Mouse (Mus musculus) hindbrain, embryonic 16.5 days (tissue): ENCODE measurements around the gene Prim1. TPM values are rescaled to one million over a fixed set of nuclear protein-coding genes. Genes with fewer than 3 reads are reported as not detected.
A peak's percentile ranks its signal among the peaks of the same experiment; 100 is the strongest.
"Not testable (repeated sequence)": the region's sequence is repeated elsewhere in the genome, so short reads cannot be mapped to it uniquely, and the experiment has no call there.

Experiments
- ATAC-seq: fragments of 200-750 bp; cut with Nextera tagmentation; 2 replicates; pipeline ENCODE4 v1.8.0; 2017; ENCODE audit warnings: moderate TSS enrichment, moderate library complexity
- H3K27ac ChIP-seq: fragments of 300-500 bp; sonication (generic); 2 replicates; pipeline ENCODE4 v1.5.1; 2014; ENCODE audit warnings: low read depth, mild to moderate bottlenecking, control low read depth, low read length, moderate library complexity
- H3K27me3 ChIP-seq: fragments of 300-500 bp; sonication (generic); replicated peaks from 2 replicates; pipeline ENCODE4 v1.6.1; 2014; ENCODE audit warnings: low read length; ENCODE audit not compliant: control insufficient read depth, insufficient read depth
- H3K36me3 ChIP-seq: fragments of 300-500 bp; sonication (generic); 2 replicates; pipeline ENCODE4 v1.6.1; 2014; ENCODE audit warnings: mild to moderate bottlenecking, low read length, moderate library complexity, mixed read lengths; ENCODE audit not compliant: control insufficient read depth, insufficient read depth
- H3K4me1 ChIP-seq: fragments of 300-500 bp; sonication (generic); 2 replicates; pipeline ENCODE4 v1.6.1; 2014; ENCODE audit warnings: low read depth, low read length; ENCODE audit not compliant: control insufficient read depth, insufficient read depth
- H3K4me2 ChIP-seq: fragments of 300-500 bp; sonication (generic); 2 replicates; pipeline ENCODE4 v1.6.1; 2014; ENCODE audit warnings: mild to moderate bottlenecking, low read length, control low read depth, moderate library complexity
- H3K4me3 ChIP-seq: fragments of 300-500 bp; sonication (generic); 2 replicates; pipeline ENCODE4 v1.5.1; 2014; ENCODE audit warnings: mild to moderate bottlenecking, low read length, control low read depth, moderate library complexity
- H3K9ac ChIP-seq: fragments of 300-500 bp; sonication (generic); 2 replicates; pipeline ENCODE4 v1.6.1; 2014; ENCODE audit warnings: low read depth, mild to moderate bottlenecking, control low read depth, low read length, moderate library complexity
- H3K9me3 ChIP-seq: fragments of 300-500 bp; sonication (generic); 2 replicates; pipeline ENCODE4 v1.6.1; 2014; ENCODE audit warnings: mild to moderate bottlenecking, low read length, moderate library complexity; ENCODE audit not compliant: control insufficient read depth
- WGBS: fragments of 180-500 bp; shearing (Covaris S2); extraction: QIAGEN DNeasy Blood & Tissue Kit; methylation state at CpG from one replicate; pipeline ENCODE4 v1.1.7; 2014; 5-methylcytosine and 5-hydroxymethylcytosine counted together
- polyA plus RNA-seq: library from polyadenylated mRNA; unstranded; fragments of >200 nt; fragmentation: Nextera tagmentation; extraction: Ambion mirVana; gene quantifications from 2 replicates; pipeline ENCODE4 v1.2.1, GENCODE M21; 2015

Gene Prim1
- polyA plus RNA-seq, 1 experiment from 2014 or later: 37.2 TPM

DNA sequence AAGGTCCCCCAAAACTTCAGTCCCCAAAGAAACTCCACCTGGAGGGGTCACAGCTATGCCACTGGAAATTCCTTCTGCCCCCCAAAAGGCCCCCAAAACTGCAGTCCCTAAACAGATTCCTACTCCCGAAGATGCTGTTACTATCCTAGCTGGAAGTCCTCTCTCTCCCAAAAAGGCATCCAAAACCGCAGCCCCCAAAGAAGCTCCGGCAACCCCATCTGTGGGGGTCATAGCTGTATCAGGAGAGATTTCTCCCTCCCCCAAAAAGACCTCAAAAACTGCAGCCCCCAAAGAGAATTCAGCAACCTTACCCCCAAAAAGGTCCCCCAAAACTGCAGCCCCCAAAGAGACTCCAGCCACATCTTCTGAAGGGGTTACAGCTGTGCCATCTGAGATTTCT is 27.5 kb downstream of the Prim1 start:
- 100% methylated on average over 3 of the region's 3 CpGs for WGBS
- H3K9me3 ChIP-seq: no peaks in the 10 kb centered on the region
- no peak overlapping the region for H3K4me2 ChIP-seq
- peaks cover 49% of the 10 kb centered on the region for H3K36me3 ChIP-seq
- no peaks in the 10 kb centered on the region for H3K27me3 ChIP-seq
- H3K27ac ChIP-seq: no peak overlapping the region
- ATAC-seq: no peak
- peaks cover 10% of the 10 kb centered on the region for H3K4me1 ChIP-seq
- no peak overlapping the region for H3K4me3 ChIP-seq
- no peak overlapping the region for H3K9ac ChIP-seq

DNA sequence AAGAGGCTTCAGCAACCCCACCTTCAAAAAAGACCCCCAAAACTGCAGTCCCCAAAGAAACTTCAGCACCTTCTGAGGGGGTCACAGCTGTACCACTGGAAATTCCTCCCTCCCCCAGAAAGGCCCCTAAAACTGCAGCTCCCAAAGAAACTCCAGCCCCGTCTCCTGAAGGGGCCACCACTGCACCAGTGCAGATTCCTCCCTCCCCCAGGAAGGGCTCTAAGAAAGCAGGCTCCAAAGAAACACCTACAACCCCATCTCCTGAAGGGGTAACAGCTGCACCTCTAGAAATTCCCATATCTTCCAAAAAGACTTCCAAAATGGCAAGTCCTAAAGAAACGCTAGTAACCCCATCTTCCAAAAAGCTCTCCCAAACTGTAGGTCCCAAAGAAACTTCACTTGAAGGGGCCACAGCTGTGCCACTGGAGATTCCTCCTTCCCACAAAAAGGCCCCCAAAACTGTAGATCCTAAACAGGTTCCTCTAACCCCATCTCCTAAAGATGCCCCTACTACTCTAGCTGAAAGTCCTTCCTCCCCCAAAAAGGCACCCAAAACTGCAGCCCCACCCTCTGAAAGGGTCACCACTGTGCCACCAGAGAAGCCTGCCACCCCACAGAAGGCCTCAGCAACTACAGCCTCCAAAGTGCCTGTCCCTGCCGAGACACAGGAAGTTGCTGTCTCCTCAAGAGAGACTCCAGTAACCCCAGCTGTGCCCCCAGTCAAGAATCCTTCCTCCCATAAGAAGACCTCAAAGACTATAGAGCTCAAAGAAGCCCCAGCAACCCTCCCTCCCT is 28.3 kb downstream of the Prim1 start:
- Histone ChIP-seq H3K9ac (no peak overlapping the region), H3K4me2 (no peak overlapping the region), H3K4me3 (no peak overlapping the region), H3K36me3 (peaks cover 56% of the 10 kb centered on the region), H3K27me3 (no peaks in the 10 kb centered on the region), H3K9me3 (no peaks in the 10 kb centered on the region), H3K4me1 (peaks cover 4% of the 10 kb centered on the region), H3K27ac (no peak overlapping the region)
- WGBS: 75% methylated on average over 3 of the region's 3 CpGs
- no peak for ATAC-seq

- Histone ChIP-seq H3K27ac (no peak overlapping the region), H3K27me3 (no peaks in the 10 kb centered on the region), H3K9me3 (no peaks in the 10 kb centered on the region), H3K4me2 (no peak overlapping the region), H3K9ac (no peak overlapping the region), H3K4me1 (no peaks in the 10 kb centered on the region), H3K4me3 (no peak overlapping the region), H3K36me3 (peaks cover 50% of the 10 kb centered on the region)
- WGBS: 97% methylated on average over 8 of the region's 8 CpGs
- ATAC-seq: no peak
These were observed 33.2 kb downstream of the Prim1 start for GRCm38 (mm10) chr10:128048157-128048556.

DNA sequence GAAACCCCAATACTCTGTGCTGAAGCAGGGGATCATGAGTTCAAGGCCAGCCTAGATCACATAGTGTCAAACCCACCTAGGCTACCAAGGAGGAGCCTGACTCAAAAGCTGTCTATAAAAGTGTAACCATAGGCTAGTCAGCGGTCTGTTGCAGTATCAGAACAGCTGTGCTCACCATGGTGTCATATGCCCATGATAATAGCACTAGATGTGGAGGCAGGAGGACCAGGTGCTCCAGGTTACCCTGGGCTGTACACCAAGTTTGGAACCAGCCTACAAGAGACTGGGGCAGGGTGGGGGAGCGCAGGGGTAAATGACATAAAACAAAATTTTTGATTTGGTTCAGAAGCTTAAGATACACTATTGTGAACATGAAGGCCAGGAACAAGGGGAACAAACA is 34.8 kb downstream of the Prim1 start:
- ATAC-seq: 0 out of 2 replicates have a peak, but pooled peaks have one; percentile 24
- no peaks in the 10 kb centered on the region for H3K9me3 ChIP-seq

DNA sequence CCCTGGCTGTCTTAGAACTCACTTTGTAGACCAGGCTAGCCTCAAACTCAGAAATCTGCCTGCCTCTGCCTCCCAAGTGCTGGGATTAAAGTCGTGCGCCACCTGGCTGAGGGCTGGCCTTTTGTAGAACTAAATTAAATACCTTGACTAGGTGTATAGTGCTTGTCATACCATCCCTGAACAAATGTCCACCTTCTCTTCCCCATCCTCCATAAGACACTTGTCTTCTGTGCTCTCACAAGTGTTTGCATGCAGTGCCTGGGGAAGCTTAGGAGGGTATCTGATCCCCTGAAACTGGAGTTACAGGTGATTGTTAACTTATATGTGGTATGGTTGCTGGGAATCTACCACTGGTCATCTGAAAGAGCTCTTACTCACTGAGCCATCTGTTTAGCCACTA is 35.4 kb downstream of the Prim1 start:
- WGBS: 90% methylated on average over 2 of the region's 2 CpGs
- H3K9me3 ChIP-seq: no peaks in the 10 kb centered on the region
- H3K27ac ChIP-seq: no peak overlapping the region
- no peak overlapping the region for H3K4me2 ChIP-seq
- H3K36me3 ChIP-seq: peaks cover 42% of the 10 kb centered on the region
- no peaks in the 10 kb centered on the region for H3K4me1 ChIP-seq
- no peaks in the 10 kb centered on the region for H3K27me3 ChIP-seq
- H3K4me3 ChIP-seq: no peak overlapping the region
- H3K9ac ChIP-seq: no peak overlapping the region
- no peak for ATAC-seq

More for the DNA sequence above, 34.8 kb downstream of the Prim1 start:
- Histone ChIP-seq H3K27ac (no peak overlapping the region), H3K9ac (no peak overlapping the region), H3K36me3 (peaks cover 45% of the 10 kb centered on the region), H3K27me3 (no peaks in the 10 kb centered on the region), H3K4me3 (no peak overlapping the region), H3K4me1 (no peaks in the 10 kb centered on the region), H3K4me2 (no peak overlapping the region)
- 94% methylated on average over 2 of the region's 2 CpGs for WGBS

- 97% methylated on average over 5 of the region's 5 CpGs for WGBS
- Histone ChIP-seq H3K27ac (no peak overlapping the region), H3K36me3 (peaks cover 31% of the 10 kb centered on the region), H3K27me3 (no peaks in the 10 kb centered on the region), H3K4me3 (no peak overlapping the region), H3K9ac (no peak overlapping the region), H3K9me3 (no peaks in the 10 kb centered on the region), H3K4me2 (no peak overlapping the region), H3K4me1 (no peaks in the 10 kb centered on the region)
- ATAC-seq: no peak
These were observed 36.6 kb downstream of the Prim1 start for GRCm38 (mm10) chr10:128051589-128051988.

- WGBS: 83% methylated on average over 1 of the region's 2 CpGs
- H3K4me2 ChIP-seq, H3K4me3 ChIP-seq, H3K9me3 ChIP-seq, H3K9ac ChIP-seq, ATAC-seq, H3K27me3 ChIP-seq, H3K27ac ChIP-seq, H3K4me1 ChIP-seq: not testable (repeated sequence)
- H3K36me3 ChIP-seq: peaks cover 27% of the 10 kb centered on the region
These were observed 37.2 kb downstream of the Prim1 start for GRCm38 (mm10) chr10:128052136-128052535.

DNA sequence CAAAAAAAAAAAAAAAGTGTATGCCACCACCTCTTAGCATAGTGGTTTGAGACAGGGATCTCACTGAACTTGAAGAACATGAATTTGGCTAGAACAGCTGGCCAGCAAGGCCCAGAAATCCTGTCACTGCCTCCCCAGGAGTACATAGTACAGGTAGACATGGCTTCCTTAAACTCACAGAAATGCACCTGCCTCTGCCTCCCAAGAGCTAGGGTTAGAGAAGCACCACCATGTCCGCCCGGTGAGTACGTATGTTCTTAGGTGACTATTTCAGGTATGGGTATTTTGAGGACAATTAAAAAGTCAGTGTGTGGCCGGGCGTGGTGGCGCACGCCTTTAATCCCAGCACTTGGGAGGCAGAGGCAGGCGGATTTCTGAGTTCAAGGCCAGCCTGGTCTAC is 38.0 kb downstream of the Prim1 start:
- H3K9me3 ChIP-seq: no peaks in the 10 kb centered on the region
- ATAC-seq: no peak
- no peak overlapping the region for H3K27ac ChIP-seq
- H3K4me1 ChIP-seq: peaks cover 5% of the 10 kb centered on the region
- WGBS: 95% methylated on average over 8 of the region's 8 CpGs
- H3K9ac ChIP-seq: no peak overlapping the region
- no peak overlapping the region for H3K4me2 ChIP-seq
- peaks cover 19% of the 10 kb centered on the region for H3K36me3 ChIP-seq
- no peak overlapping the region for H3K4me3 ChIP-seq
- H3K27me3 ChIP-seq: no peaks in the 10 kb centered on the region

- Histone ChIP-seq H3K27ac (peak overlapping the region; percentile 98), H3K4me3 (peak overlapping the region; percentile 87), H3K36me3 (no peaks in the 10 kb centered on the region), H3K4me2 (peak overlapping the region; percentile 77), H3K9ac (peak overlapping the region; percentile 83), H3K4me1 (peaks cover 21% of the 10 kb centered on the region), H3K9me3 (no peaks in the 10 kb centered on the region), H3K27me3 (no peaks in the 10 kb centered on the region)
- WGBS: 0% methylated on average over 18 of the region's 18 CpGs
- peak; percentile 1; the same call in 1 of the 2 replicates for ATAC-seq
These were observed 43.2 kb downstream of the Prim1 start for GRCm38 (mm10) chr10:128058184-128058583.
